Mouse (Mus musculus): ENCODE measurements around the gene Agfg2.

DNA sequence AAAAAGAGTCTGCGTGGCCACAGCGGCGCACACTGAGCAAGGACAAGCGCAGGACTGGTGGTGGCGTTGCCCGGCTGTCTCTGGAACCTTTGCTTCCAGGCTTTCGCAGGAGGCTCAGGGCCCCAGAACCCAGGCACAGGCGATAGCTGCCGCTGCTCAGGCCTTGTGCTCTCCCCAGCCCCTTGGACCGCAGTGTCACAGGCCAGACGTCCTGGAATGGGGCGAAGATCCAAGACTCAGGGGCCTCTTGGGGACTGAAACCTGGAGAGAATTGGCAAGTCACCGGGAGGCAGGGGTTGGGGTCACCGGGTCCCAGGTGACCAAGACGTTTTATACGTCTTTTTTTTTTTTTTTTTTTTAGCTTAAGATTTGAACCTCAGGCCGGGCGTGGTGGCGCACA lies 40.0 kb downstream of the Agfg2 start:
- no peak for TF ChIP-seq POLR2A (IDR thresholded peaks at IDR 0.05; ENCODE audit: borderline replicate concordance, control insufficient read depth, low read depth, low read length)
- TF ChIP-seq CTCF (IDR thresholded peaks at IDR 0.05; ENCODE audit: control insufficient read depth, insufficient read depth, low read length), result no peak
